Mouse (Mus musculus): ENCODE measurements at regions not wholly inside any gene's neighbourhood (a gene's known extent, or its start where the extent isn't known, plus 50 kb on each side); places are given as distances from the start of the nearest gene placed in this dataset.

GRCm38 (mm10) chr2:160210507-160210906 is 123.5 kb downstream of the Gm826 start:
- H3K36me3 ChIP-seq (ENCODE audit: control insufficient read depth, insufficient read depth, low read length) = no peaks in the 10 kb centered on the region
- no peak overlapping the region for H3K27ac ChIP-seq (ENCODE audit: low read depth)
- 75% methylated on average over 3 of the region's 3 CpGs for WGBS
- H3K9me3 ChIP-seq (ENCODE audit: control insufficient read depth, low read length) = no peaks in the 10 kb centered on the region
- no peak overlapping the region for H3K4me2 ChIP-seq (ENCODE audit: low read length)
- no peaks in the 10 kb centered on the region for H3K27me3 ChIP-seq (replicated peaks; ENCODE audit: control insufficient read depth, insufficient read depth, low read length)
- no peak for DNase-seq (ENCODE audit: low spot score)
- no peak overlapping the region for H3K9ac ChIP-seq (ENCODE audit: low read length)
- H3K4me3 ChIP-seq (ENCODE audit: low read depth, low read length) = no peak overlapping the region
- ATAC-seq (replicated peaks; ENCODE audit: low FRiP score, low TSS enrichment, low read depth) = no peak
- no peaks in the 10 kb centered on the region for H3K4me1 ChIP-seq (replicated peaks; ENCODE audit: control insufficient read depth, insufficient read depth, low read length)

- H3K4me3 ChIP-seq (ENCODE audit: low read depth, low read length) = no peak overlapping the region
- H3K4me2 ChIP-seq (ENCODE audit: low read length) = no peak overlapping the region
- H3K9ac ChIP-seq (ENCODE audit: low read length) = no peak overlapping the region
- DNase-seq (ENCODE audit: low spot score) = no peak
- H3K27ac ChIP-seq (ENCODE audit: low read depth) = no peak overlapping the region
- no peaks in the 10 kb centered on the region for H3K9me3 ChIP-seq (ENCODE audit: control insufficient read depth, low read length)
- no peaks in the 10 kb centered on the region for H3K4me1 ChIP-seq (replicated peaks; ENCODE audit: control insufficient read depth, insufficient read depth, low read length)
- ATAC-seq (replicated peaks; ENCODE audit: low FRiP score, low TSS enrichment, low read depth) = no peak
- no peaks in the 10 kb centered on the region for H3K36me3 ChIP-seq (ENCODE audit: control insufficient read depth, insufficient read depth, low read length)
- no peaks in the 10 kb centered on the region for H3K27me3 ChIP-seq (replicated peaks; ENCODE audit: control insufficient read depth, insufficient read depth, low read length)
- WGBS = 81% methylated on average over 12 of the region's 12 CpGs
Measured at GRCm38 (mm10) chr2:160209589-160210264, 124.2 kb downstream of the Gm826 start.

GRCm38 (mm10) chr2:160208295-160208694 is 125.7 kb downstream of the Gm826 start:
- Histone ChIP-seq H3K4me1 (replicated peaks; ENCODE audit: control insufficient read depth, insufficient read depth, low read length) (no peaks in the 10 kb centered on the region), H3K9me3 (ENCODE audit: control insufficient read depth, low read length) (no peaks in the 10 kb centered on the region), H3K27ac (ENCODE audit: low read depth) (no peak overlapping the region), H3K36me3 (ENCODE audit: control insufficient read depth, insufficient read depth, low read length) (no peaks in the 10 kb centered on the region), H3K27me3 (replicated peaks; ENCODE audit: control insufficient read depth, insufficient read depth, low read length) (no peaks in the 10 kb centered on the region), H3K9ac (ENCODE audit: low read length) (no peak overlapping the region), H3K4me3 (ENCODE audit: low read depth, low read length) (no peak overlapping the region), H3K4me2 (ENCODE audit: low read length) (no peak overlapping the region)
- ATAC-seq (replicated peaks; ENCODE audit: low FRiP score, low TSS enrichment, low read depth) (no peak), DNase-seq (ENCODE audit: low spot score) (no peak)
- 63% methylated on average over 3 of the region's 3 CpGs for WGBS

GRCm38 (mm10) chr2:160207226-160207625 is 126.7 kb downstream of the Gm826 start:
- DNase-seq (ENCODE audit: low spot score) (no peak), ATAC-seq (replicated peaks; ENCODE audit: low FRiP score, low TSS enrichment, low read depth) (no peak)
- no peak overlapping the region for H3K4me2 ChIP-seq (ENCODE audit: low read length)
- H3K9me3 ChIP-seq (ENCODE audit: control insufficient read depth, low read length) = no peaks in the 10 kb centered on the region
- 37% methylated on average over 4 of the region's 4 CpGs for WGBS
- no peaks in the 10 kb centered on the region for H3K4me1 ChIP-seq (replicated peaks; ENCODE audit: control insufficient read depth, insufficient read depth, low read length)
- no peak overlapping the region for H3K9ac ChIP-seq (ENCODE audit: low read length)
- no peaks in the 10 kb centered on the region for H3K36me3 ChIP-seq (ENCODE audit: control insufficient read depth, insufficient read depth, low read length)
- H3K27me3 ChIP-seq (replicated peaks; ENCODE audit: control insufficient read depth, insufficient read depth, low read length) = no peaks in the 10 kb centered on the region
- no peak overlapping the region for H3K27ac ChIP-seq (ENCODE audit: low read depth)
- H3K4me3 ChIP-seq (ENCODE audit: low read depth, low read length) = no peak overlapping the region

GRCm38 (mm10) chr2:160192661-160193060 is 141.3 kb downstream of the Gm826 start:
- ATAC-seq (replicated peaks; ENCODE audit: low FRiP score, low TSS enrichment, low read depth) (no peak), DNase-seq (ENCODE audit: low spot score) (no peak)
- H3K27me3 ChIP-seq (replicated peaks; ENCODE audit: control insufficient read depth, insufficient read depth, low read length) = no peaks in the 10 kb centered on the region
- no peaks in the 10 kb centered on the region for H3K4me1 ChIP-seq (replicated peaks; ENCODE audit: control insufficient read depth, insufficient read depth, low read length)
- no peak overlapping the region for H3K4me3 ChIP-seq (ENCODE audit: low read depth, low read length)
- 71% methylated on average over 4 of the region's 4 CpGs for WGBS
- H3K36me3 ChIP-seq (ENCODE audit: control insufficient read depth, insufficient read depth, low read length) = no peaks in the 10 kb centered on the region
- H3K9ac ChIP-seq (ENCODE audit: low read length) = no peak overlapping the region
- H3K27ac ChIP-seq (ENCODE audit: low read depth) = no peak overlapping the region
- H3K9me3 ChIP-seq (ENCODE audit: control insufficient read depth, low read length) = no peaks in the 10 kb centered on the region
- H3K4me2 ChIP-seq (ENCODE audit: low read length) = no peak overlapping the region

- 75% methylated on average over 5 of the region's 5 CpGs for WGBS
- no peak overlapping the region for H3K4me3 ChIP-seq (ENCODE audit: low read depth, low read length)
- no peak for DNase-seq (ENCODE audit: low spot score)
- no peaks in the 10 kb centered on the region for H3K36me3 ChIP-seq (ENCODE audit: control insufficient read depth, insufficient read depth, low read length)
- H3K9ac ChIP-seq (ENCODE audit: low read length) = no peak overlapping the region
- H3K9me3 ChIP-seq (ENCODE audit: control insufficient read depth, low read length) = no peaks in the 10 kb centered on the region
- no peak overlapping the region for H3K4me2 ChIP-seq (ENCODE audit: low read length)
- no peaks in the 10 kb centered on the region for H3K27me3 ChIP-seq (replicated peaks; ENCODE audit: control insufficient read depth, insufficient read depth, low read length)
- no peaks in the 10 kb centered on the region for H3K4me1 ChIP-seq (replicated peaks; ENCODE audit: control insufficient read depth, insufficient read depth, low read length)
- H3K27ac ChIP-seq (ENCODE audit: low read depth) = no peak overlapping the region
- ATAC-seq (replicated peaks; ENCODE audit: low FRiP score, low TSS enrichment, low read depth) = no peak
Measured at GRCm38 (mm10) chr2:160186106-160186505, 147.9 kb downstream of the Gm826 start.

GRCm38 (mm10) chr2:160170975-160171515 is 162.9 kb downstream of the Gm826 start:
- no peak overlapping the region for H3K4me2 ChIP-seq (ENCODE audit: low read length)
- no peak overlapping the region for H3K9ac ChIP-seq (ENCODE audit: low read length)
- WGBS = 71% methylated on average over 9 of the region's 9 CpGs
- H3K9me3 ChIP-seq (ENCODE audit: control insufficient read depth, low read length) = no peaks in the 10 kb centered on the region
- H3K36me3 ChIP-seq (ENCODE audit: control insufficient read depth, insufficient read depth, low read length) = no peaks in the 10 kb centered on the region
- H3K4me3 ChIP-seq (ENCODE audit: low read depth, low read length) = no peak overlapping the region
- no peaks in the 10 kb centered on the region for H3K4me1 ChIP-seq (replicated peaks; ENCODE audit: control insufficient read depth, insufficient read depth, low read length)
- ATAC-seq (replicated peaks; ENCODE audit: low FRiP score, low TSS enrichment, low read depth) (no peak), DNase-seq (ENCODE audit: low spot score) (no peak)
- H3K27ac ChIP-seq (ENCODE audit: low read depth) = no peak overlapping the region
- no peaks in the 10 kb centered on the region for H3K27me3 ChIP-seq (replicated peaks; ENCODE audit: control insufficient read depth, insufficient read depth, low read length)

GRCm38 (mm10) chr2:160158599-160159261 is 175.2 kb downstream of the Gm826 start:
- Histone ChIP-seq H3K36me3 (ENCODE audit: control insufficient read depth, insufficient read depth, low read length) (no peaks in the 10 kb centered on the region), H3K9ac (ENCODE audit: low read length) (no peak overlapping the region), H3K4me2 (ENCODE audit: low read length) (no peak overlapping the region), H3K9me3 (ENCODE audit: control insufficient read depth, low read length) (no peaks in the 10 kb centered on the region), H3K27me3 (replicated peaks; ENCODE audit: control insufficient read depth, insufficient read depth, low read length) (no peaks in the 10 kb centered on the region), H3K4me3 (ENCODE audit: low read depth, low read length) (no peak overlapping the region), H3K4me1 (replicated peaks; ENCODE audit: control insufficient read depth, insufficient read depth, low read length) (peaks cover 2% of the 10 kb centered on the region; the same call in 1 of the 2 replicates), H3K27ac (ENCODE audit: low read depth) (no peak overlapping the region)
- ATAC-seq (replicated peaks; ENCODE audit: low FRiP score, low TSS enrichment, low read depth) = no peak
- DNase-seq (ENCODE audit: low spot score) = no peak
- WGBS = 81% methylated on average over 13 of the region's 13 CpGs

GRCm38 (mm10) chr2:160153781-160154180 is 180.2 kb downstream of the Gm826 start:
- no peak for DNase-seq (ENCODE audit: low spot score)
- Histone ChIP-seq H3K4me2 (ENCODE audit: low read length) (no peak overlapping the region), H3K27me3 (replicated peaks; ENCODE audit: control insufficient read depth, insufficient read depth, low read length) (no peaks in the 10 kb centered on the region), H3K9ac (ENCODE audit: low read length) (no peak overlapping the region), H3K36me3 (ENCODE audit: control insufficient read depth, insufficient read depth, low read length) (no peaks in the 10 kb centered on the region), H3K4me1 (replicated peaks; ENCODE audit: control insufficient read depth, insufficient read depth, low read length) (peaks cover 5% of the 10 kb centered on the region; the same call in 1 of the 2 replicates), H3K9me3 (ENCODE audit: control insufficient read depth, low read length) (no peaks in the 10 kb centered on the region), H3K27ac (ENCODE audit: low read depth) (no peak overlapping the region), H3K4me3 (ENCODE audit: low read depth, low read length) (no peak overlapping the region)
- 44% methylated on average over 6 of the region's 6 CpGs for WGBS
- ATAC-seq (replicated peaks; ENCODE audit: low FRiP score, low TSS enrichment, low read depth) = no peak

All from intestine, embryonic 14.5 days (tissue).